Mouse (Mus musculus) left cerebral cortex, postnatal 25 days (tissue): Measurements from ENCODE around the gene Gm17571. TPM values are rescaled to one million over a fixed set of nuclear protein-coding genes. Genes with fewer than 3 reads are reported as not detected.
A peak's percentile ranks its signal among the peaks of the same experiment; 100 is the strongest.

ENCODE experiments used
- DNase-seq, 2 experiments: peaks; one replicate each; pipeline ENCODE4 v3.0.0; 2022; ENCODE audit warnings: low spot score in 2 of 2, mixed read lengths in 1 of 2
- intact Hi-C: fragments of 180-260 bp; cut with DNase I; formaldehyde crosslinking; loops from one replicate; pipeline ENCODE4 v1.15.1; 2025
- total RNA-seq, 2 experiments: library from RNA; stranded (reverse); gene quantifications; 2 replicates each; pipeline ENCODE4 v1.2.3; 2021

Gm17571 gene
- not detected for total RNA-seq

DNA sequence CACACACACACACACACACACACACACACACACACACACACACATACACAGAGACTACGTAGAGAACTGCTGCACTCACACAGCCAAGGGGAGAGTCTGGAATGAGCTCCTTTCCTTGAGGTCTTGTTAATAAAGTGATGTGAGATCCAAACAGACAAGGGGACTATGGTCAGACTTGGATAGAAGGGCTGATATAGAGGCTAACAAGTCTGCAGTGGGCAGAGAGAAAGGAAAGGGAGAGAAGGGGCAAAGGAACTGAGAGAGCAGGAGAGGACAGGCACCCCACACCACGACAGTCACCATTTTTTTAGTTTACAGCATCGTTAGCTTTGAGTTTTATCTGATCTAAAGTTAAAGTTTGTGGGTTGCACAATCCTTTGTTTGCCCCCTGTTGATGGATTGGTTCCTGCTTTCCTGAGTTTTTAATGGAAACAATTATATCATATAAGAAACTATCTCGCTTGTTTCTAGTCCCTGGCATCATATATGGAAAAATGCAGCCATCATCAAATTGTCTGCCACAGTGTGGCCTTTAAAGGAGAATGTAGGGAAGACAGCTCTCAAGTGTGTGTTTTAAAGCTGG is at the start of gene Gm17571:
Gm17571 (minus strand) TSS at position 51 of the 583 bp plus-strand sequence.
- intact Hi-C loops: no loop called here
- no peak for DNase-seq

DNA sequence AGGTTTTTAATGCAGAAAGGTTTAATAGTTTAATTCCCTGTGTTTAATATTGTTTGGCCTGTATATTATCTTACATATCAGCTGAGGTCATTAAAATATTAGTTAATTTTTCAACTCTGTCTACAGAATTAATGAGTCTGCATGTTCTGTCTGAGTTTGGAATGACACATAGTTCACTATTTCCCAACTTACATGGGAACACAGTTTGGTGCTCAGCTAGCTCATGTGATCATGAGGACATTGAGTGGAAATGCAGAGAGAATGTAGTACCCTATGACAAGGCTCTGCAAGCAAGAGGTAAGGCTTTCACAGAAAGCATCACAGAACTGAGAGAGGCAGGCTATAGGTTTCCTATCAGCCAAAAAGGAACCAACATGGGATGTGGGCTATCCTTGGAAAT is 49.0 kb upstream of the Gm17571 start:
- no peak for DNase-seq

DNA sequence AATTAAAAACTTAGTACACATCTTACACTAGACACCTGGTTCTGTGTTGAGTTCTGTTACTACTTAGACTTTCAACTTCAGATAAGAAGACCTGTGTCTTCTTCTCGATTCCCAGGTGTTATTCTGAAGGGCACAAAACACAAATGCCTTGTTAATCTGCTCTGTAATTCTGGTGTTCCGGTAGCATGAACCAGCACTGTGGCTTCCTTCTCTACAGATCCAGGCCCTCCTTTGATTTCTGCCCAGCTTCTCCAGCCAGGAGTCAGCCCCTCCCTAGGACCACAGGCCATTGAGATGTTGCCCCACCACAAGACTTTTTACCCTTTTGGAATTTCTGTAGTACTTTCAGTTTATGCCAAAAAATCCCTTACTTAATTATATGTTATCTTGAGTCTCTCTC is 47.2 kb upstream of the Gm17571 start:
- intact Hi-C loops: no loop called here

More for the DNA sequence above, 49.0 kb upstream of the Gm17571 start:
- intact Hi-C loops: no loop called here

DNA sequence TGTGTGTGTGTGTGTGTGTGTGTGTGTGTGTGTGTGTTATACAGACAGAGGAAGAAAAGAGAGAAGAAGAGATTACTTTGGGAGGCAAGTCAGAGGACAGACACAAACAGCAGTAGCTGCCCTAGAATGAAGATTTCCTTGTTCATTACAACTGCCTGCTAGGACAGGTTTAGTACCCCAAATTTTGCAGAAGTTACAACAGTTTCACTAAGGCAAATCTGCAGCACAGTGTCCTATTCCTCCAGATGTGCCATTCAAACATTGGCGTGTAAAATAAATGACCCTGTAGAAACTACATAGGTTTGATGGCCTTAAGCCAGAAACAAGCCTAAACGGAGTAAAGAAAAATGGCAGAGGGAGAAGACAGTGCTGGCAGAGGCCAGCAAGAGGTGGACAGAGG is 46.3 kb upstream of the Gm17571 start:
- no peak for DNase-seq
- intact Hi-C loops: no loop called here

More for the DNA sequence above, 47.2 kb upstream of the Gm17571 start:
- DNase-seq: no peak

DNA sequence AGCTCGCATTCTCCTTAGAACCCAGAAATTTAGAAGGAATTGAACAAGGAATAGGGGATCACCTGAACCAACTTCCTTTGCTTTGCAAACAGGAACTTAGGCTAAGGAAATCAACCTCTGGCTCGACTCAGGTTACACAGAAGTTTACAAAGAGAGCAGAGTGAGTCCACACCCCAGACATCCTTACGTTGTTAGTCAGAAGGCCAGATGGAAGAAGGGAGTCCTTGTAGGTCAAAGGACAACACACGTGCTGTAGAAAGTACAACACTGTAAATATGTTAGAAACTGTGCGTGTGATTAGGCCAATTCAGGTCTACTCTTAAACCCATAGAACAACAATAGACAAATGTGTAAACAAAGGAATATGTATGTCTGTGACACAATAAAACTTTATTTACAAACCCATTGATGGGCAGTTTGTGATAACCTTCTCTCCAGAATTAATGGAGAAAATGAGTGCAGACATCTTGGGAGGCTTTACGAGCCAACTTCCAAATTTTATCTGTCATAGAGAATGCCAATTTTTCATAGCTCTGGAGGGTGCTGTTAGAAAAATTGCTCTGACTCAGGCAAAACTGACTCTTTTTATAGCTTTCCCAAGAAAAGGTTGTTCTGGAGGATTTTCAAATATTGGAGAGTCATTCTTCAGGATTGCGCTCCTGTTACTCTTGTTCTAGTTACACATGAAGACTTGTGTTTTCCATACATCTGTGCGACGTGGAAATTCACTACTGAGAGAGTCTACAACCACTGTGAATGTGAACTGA is 45.5 kb upstream of the Gm17571 start:
- intact Hi-C loops: no loop called here
- peak in 1 of 2 experiments; percentile 63 for DNase-seq

DNA sequence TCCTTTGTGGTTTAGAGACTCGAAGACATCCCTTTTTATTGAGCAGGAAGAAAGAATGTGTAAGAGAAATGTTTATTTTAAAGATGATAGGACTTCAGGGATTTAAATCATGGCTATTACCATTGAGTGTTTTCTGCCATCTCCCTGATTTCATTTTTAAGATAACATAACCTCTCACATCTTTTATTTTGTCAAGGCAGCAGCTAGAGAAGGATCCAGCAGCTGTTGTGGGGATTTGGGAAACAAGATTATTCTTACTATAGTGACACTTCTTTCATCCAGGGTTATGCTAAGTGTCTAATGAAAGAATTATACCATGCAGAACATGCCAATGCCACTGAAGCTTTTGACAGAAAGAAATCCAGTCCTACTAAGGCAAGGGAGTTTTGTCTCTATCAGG is 44.6 kb upstream of the Gm17571 start:
- DNase-seq: no peak
- intact Hi-C loops: no loop called here

DNA sequence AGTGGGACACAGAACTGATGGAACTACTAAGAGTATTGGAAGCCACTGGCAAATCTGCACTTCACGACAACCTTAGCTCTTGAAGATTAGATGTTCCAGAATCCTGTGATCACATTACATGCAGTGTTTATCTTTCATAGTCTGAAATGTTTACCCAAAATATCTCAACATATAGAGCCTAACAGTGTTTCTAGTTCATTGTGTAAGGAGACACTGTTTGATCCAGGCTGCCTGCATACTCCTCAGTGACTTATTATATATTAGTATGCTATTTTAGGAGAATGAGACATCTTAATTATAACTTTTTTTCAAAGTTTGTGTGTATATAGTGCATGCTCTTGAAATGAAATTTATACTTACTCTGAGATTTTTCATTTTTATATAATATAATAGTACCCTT is 39.4 kb upstream of the Gm17571 start:
- DNase-seq: no peak
- intact Hi-C loops: no loop called here

DNA sequence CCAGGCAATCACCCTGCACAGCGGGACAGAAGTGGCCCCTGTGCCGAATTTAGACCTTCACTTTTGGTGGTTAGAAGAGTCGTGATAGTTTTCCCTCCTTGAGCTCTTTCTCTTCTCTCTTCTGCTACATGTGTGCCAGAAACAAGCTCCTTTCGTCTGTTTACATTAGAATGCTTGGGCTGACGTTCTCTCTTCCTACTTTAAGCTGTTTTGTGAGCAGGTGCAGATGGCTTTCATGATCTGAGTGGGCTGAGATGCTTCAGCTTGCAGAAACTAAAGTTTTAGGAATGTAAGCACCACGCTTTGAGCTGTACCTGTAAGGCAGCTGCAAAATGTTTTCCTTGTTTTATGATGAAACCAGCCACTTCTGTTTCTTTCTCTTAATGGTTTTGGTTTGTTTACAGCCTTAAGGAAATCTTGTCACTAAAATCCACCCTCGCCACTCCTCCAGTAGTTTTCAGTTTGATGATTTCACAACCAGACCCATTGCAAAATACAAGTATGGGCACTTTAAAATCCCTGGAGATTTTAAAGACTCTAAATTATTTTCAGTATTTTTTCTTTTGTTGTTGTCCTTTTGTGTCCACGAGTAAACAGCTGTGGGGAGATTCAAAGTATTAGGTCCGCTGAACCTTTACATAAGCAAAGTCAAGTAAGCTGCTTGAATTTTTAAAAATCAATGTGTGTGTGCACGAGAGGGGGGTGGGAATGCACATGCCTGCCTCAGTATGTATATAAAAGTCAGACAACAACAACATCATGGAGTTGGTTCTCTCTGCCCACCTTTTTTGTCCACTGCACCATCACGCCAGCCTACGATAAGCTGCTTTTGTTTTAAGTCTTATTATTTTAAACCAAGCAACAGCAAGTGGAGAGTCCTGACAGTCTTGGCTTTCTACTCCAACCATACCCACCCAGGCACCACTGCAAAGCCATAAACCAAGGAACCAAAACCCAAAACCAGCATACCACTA is 38.0 kb upstream of the Gm17571 start:
- intact Hi-C loops: no loop called here
- DNase-seq: peak; percentile 32 to 58

DNA sequence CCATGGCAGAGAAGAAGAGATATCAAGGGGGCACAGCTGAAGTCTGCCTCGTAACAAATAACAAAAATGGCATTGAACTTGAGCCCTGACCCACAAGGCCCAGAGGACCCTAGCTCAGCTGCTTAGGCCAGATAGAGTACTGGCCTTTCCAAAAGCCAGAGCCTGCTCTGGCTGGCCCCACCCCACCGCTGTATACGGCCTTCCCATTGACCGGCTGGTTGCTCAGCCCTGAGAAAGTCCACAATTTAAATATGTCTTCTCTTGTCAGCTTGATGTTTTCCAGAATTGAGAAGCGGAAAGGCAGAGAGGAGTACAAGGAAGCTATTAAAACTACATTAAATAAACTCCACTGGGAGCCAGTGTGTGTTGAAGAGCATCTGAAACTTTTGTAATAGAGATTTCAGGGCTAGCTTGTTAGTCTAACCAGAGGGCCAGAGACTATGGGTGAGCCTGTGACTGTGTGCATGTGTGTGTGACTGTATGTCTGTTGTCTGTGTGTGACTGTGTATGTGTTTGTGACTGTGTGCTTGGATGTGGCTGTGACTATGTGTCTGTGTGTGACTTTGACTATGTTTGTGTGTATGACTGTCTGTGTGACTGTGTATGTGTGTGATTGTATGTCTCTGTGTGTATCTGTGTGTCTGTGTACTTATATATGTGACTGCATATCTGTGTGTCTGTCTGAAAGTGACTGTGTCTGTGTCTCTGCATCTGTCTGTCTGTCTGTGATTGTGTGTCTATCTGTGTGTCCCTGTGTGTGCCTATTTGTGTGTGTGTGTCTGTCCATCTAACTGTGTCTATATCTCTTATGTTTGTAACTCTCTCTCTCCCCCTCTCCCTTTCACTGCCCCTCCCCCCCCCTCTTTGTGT is 36.9 kb upstream of the Gm17571 start:
- DNase-seq: no peak
- intact Hi-C loops: no loop called here

DNA sequence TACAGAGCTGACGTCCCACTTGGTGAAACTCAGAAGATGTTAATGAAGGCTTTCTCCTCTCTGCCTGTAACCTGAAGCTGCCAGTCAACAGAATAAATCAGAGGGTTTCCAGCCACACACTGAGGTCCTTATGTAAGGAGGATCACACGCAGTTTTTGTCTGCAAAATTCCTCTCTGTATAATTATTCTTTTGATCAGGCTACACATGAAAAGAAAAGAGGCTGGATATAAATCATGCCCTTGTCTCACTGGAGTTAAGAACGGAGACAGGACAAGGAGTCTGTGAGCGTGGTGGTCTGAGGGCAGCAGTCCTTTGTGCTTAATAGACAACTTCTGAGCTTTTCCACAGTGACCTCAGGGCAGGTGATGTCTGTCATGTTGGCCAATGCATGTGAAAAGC is 32.7 kb upstream of the Gm17571 start:
- no peak for DNase-seq
- intact Hi-C loops: no loop called here

DNA sequence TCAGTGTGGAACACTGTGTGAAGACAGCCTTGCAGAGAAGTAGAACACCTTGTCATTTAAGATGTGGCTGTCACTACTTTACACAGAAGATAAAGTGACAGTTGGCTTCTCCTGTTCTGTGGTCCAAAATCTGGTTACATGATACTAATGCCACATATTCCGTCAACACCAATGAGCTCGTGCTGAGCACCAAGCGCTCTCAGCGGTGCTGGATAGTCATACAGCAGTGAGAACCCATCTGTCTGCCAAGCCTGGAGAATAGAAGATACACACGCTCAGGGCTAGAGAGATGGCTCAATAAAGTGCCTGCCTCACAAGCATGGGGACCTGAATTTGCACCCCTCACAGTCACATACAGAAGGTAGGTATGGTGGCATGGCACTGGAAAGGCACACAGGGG is 28.4 kb upstream of the Gm17571 start:
- no peak for DNase-seq
- intact Hi-C loops: no loop called here

DNA sequence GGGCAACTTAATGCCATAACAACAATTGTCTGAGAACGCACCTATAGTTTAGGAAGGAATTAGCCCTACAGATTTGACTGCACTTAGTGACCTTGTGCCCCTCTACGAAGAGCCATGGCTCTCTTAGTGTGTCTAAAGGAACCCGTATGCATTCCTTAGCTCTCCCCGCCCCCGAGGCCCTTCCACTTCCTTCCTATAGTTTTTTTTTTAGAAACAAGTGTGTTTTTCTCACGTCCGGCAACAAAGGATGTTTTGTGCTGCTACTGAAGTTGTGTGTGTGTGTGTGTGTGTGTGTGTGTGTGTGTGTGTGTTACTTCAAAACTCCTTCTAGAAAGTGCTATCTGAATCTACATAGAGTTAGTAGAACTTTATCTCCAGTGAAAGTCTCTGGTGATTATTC is 23.5 kb upstream of the Gm17571 start:
- no peak for DNase-seq
- intact Hi-C loops: no loop called here

DNA sequence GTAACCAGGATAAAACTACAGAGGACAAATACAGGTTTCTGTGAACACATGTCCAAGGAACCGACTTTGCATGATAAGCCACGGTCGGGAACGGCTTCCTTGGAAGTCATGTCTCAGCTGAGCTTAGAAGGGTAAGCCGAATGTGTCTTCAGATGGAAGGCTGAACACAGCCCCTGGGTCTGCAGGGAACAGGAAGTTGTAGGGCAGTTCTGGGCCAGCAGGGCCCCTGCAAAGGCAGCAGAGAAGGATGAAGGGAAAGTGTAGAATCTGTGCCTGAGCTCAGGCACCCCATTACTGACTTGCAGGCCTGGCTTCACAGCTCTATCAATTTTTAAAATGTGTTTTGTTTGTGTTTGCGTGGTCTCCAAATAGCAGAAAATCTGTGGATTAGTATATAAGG is 22.2 kb upstream of the Gm17571 start:
- no peak for DNase-seq
- intact Hi-C loops: loop anchor here (2.0 kb wide), 1 partner anchor 172 kb away; the partner anchor contains the start of gene Maml2

DNA sequence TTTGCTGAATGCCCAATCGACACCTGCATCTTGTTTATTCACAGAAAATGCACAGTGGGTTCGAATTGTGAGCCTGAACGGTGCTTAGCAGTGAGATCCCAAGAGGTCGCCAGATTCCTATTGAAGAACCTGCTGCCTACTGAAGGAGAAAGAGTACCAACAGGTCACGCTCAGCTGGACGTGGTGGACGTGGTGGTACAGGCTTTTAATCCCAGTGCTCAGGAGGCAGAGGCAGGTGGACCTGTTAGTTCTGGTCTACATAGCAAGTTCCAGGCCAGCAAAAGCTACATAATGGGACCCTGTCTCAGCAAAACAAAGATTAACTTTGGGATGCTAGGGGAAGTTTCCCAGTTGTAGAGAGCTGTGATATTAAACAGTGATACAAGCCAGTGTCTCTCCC is 21.2 kb upstream of the Gm17571 start:
- no peak for DNase-seq
- intact Hi-C loops: loop anchor here (2.0 kb wide), 1 partner anchor 171 kb away; the partner anchor contains the start of gene Maml2

DNA sequence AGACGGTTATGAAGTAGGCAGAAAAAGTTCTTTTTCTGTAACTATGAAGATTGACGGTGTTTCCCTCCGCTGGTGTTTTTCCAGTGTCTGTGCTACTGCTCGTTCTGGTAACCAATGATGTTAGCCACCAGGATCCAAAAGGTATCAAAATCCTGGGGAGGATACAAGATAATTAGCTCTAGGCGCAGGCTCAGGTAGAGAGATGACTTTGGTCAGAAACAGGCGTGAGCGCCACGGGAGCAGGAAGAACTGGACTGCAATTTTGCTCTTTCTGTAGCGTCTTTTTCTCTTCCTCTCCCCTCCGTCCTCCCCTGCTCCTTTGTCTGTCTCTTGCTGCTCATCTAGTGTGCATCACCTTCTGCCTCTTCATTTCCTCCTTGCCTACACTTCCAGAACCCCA is 20.3 kb upstream of the Gm17571 start:
- no peak for DNase-seq
- intact Hi-C loops: no loop called here

DNA sequence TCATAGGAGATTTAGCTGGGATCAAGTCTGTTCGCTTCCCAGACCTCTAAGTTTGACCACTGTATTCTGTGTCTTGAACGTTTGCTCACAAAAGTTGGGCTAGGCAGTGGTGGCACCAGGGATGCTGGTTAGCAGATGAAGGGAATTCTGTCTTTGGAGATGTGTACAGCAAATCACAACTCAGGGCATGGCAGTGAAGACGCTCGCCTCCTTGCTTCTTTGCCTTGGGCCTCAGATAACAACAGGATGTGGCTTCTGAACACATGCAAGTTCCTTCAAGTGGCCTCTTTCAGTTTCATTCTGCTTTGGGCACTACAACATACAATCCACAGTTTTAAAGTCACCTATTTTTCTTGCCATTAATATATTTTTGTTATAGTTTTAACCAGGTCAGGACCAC is 19.8 kb upstream of the Gm17571 start:
- DNase-seq: no peak
- intact Hi-C loops: no loop called here

DNA sequence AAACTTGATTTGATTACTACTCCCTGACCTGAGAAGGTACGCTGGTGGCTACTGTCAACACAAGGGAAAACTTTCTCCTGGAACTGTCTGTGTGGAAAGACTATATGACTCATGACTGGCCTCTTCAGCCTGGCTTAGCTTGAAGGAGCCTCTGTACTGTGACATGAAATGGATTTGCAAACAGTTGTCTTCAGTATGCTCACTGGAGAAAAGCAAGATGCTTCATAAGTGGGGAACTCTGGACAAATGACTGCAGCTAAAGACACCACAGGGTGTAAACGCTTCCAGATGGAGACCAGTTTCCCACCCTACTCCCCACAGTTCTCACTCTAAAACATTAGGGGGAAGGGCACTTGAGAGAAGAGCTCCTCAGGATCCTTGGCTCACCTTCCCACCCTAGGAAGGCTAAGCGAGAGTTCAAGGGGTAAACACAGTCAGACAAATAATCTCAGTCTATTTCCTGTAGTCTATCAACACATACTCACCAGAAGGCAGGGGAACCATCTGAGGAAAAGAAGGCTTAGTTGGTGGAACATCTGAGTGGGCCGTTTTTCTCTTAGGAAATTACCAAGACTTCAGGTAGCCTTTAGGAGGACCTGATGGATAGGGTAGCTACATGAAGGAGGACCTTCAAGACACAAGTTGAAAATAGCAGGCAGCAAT is 18.9 kb upstream of the Gm17571 start:
- intact Hi-C loops: no loop called here
- DNase-seq: no peak

DNA sequence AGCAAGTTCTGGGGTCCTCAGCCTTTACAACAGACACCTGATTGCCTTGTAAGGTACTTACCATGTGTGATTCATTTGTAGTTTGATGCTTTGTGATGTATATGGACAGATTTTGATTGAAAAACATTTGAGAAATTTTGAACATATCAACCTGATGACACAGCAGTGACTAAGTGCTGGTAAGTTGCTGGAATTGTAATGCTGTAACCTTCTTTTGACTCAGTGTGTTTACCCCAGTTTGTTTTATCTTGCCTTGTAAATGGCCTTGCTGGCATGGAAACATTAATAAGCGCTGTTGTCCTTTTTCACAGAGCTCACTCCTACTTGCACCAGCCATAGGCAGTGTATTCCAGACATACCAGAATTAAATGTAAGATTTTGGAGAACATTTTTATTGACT is 14.4 kb upstream of the Gm17571 start:
- intact Hi-C loops: no loop called here
- no peak for DNase-seq

DNA sequence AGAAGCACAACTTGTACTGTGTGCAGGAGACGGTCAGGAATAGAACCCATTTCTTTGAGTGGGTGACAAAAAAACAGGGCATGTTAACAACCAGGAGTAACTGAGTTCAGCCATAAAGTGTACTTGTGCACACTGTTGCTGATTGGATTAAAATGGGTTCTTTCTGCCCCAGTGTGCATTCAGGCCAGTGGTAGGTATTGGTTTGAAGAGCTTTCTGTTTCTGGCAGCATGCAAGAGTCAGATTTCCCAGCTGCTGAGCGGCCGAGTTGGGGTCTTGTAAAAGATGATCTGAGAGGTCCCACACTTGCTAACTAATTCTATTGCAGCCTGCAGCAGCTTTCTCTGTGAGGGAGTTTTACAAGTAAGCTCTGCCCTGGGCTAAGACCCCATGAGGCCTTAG is 13.5 kb upstream of the Gm17571 start:
- DNase-seq: peak in 1 of 2 experiments; percentile 35
- intact Hi-C loops: no loop called here
